Mouse (Mus musculus): ENCODE measurements at regions not wholly inside any gene's neighbourhood (a gene's known extent, or its start where the extent isn't known, plus 50 kb on each side); places are given as distances from the start of the nearest gene placed in this dataset.

- TF ChIP-seq CTCF (IDR thresholded peaks at IDR 0.05; ENCODE audit: extremely low read depth, insufficient read depth, low read length) (0 out of 2 replicates have a peak, but pooled peaks have one; percentile 24), POLR2A (IDR thresholded peaks at IDR 0.05; ENCODE audit: extremely low read depth, insufficient read depth, low read length) (no peak)
Observed at GRCm38 (mm10) chr9:60968281-60969031, 174.1 kb downstream of the Uaca start.
